Mouse (Mus musculus): Measurements from ENCODE around the gene Gfer. TPM values are rescaled to one million over a fixed set of nuclear protein-coding genes. Genes with fewer than 3 reads are reported as not detected.

The Gfer gene
- total RNA-seq (2021) = 10 to 100 TPM; 20.6 to 23.9 TPM
- long read RNA-seq, experiment 1, transcript Gfer-201 (3 exons, 1,776 nt) = major isoform, 17 of 30 reads
- long read RNA-seq, experiment 1, transcript Gfer-204 (4 exons, 1,177 nt) = minor isoform, 6 of 30 reads
- long read RNA-seq, experiment 1, partial matches to known transcripts = 1 of 30 reads
- long read RNA-seq, experiment 1, other reads (novel, unspliced or antisense) = 3 of 30 reads
- long read RNA-seq, experiment 2, transcript Gfer-204 (4 exons, 1,177 nt) = major isoform, 11 of 35 reads
- long read RNA-seq, experiment 2, transcript Gfer-201 (3 exons, 1,776 nt) = major isoform, 11 of 35 reads
- long read RNA-seq, experiment 2, partial matches to known transcripts = 5 of 35 reads
- long read RNA-seq, experiment 2, other reads (novel, unspliced or antisense) = 3 of 35 reads

DNA sequence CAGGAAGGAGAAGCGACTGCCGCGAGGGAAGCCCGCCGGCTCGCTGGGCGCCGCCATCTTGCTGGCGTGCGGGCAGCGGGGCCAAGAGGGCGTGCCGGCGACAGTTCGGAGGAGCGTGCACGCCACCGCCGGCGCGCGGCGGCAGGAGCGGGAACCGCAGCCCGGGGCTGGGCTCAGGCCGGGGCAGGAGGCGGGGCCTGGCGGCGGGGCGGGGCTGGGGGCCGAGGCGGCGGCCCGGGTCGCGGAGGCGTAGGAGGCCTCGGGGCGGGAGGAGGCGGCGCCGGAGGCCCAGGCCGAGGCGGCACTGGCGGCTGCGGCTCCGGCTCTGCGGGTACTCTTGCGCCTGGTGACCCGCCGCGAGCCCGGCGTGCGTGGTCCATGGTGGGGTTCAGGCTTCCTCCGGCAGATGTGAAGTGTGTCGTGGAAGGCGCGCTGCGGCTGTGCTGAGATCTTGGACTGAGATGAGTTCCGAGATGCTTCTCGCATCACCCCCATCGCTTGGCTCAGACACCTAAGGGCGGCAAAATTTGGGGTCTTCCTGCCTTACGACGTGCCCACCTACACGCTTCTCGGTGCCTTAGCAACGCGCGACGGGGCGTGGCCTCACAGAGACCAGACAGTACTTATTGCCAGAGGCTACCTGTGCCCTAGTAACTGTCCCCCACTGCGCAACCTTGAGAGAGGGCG, at the start of gene Gfer, which contains the start of gene Noxo1:
Gfer (minus strand) TSS at position 146 of the 687 bp plus-strand sequence.
Noxo1 (plus strand) TSS at position 224 of the 687 bp plus-strand sequence.
- DNase-seq (ENCODE audit: low spot score in 2 of 2) = peak; percentile 83 to 89

DNA sequence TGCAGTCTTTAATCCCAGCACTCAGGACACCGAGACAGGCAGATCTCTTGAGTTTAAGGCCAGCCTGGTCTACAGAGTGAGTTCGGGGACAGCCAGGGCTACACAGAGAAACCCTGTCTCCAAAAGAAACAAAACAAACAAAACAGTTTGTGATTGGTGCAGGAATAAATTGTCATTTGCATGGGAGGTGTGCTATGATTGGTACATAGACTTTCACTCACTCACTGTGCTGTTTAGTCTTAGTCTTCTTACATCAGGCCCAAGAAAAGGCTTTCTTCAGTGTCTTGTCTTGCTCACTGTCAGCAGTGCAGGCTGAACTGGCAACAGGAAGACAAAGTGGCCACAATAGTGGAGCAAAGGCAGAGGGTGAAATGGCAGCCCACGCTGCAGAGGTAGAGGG, 48.4 kb upstream of the Gfer start:
- DNase-seq (ENCODE audit: low spot score in 2 of 2) = no peak

DNA sequence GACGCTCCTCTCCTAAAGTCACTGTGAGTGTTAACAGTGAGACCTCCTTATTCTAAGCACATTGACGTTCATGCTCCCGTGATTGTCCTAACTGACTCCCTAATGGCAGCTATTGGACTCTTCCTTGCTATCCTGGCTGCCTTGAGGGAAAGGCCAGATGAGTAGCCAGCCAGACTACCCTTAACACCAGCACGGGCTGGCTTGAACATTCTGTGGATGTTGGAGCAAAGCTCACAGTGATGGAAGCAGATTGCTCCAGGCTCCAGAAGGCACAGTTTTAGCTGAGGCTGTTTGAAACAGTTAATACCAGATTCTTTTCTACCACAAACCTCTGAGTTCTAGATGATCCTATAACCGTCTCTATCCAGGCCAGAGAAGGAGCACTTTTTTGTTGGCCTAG, 47.9 kb upstream of the Gfer start:
- no peak for DNase-seq (ENCODE audit: low spot score in 2 of 2)

DNA sequence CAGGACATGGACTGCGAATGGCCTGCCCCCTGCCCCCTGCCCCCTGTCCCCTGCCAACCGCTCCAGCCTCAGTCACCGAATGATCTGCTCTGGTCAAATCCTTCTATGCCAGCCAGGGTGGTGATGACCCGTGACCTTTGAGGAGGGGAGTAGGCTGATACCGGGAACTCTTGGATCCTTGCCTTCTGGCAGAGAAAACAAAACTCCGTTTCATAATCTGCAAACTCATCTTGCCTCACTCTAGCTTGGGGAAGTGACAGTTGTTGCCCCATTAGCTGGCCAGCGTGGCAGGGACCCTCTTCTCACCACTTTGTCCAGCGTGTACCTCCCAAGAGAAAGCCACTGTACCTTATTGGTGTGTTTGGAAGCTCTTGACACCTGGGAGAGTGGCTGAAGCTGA, 46.4 kb upstream of the Gfer start:
- DNase-seq (ENCODE audit: low spot score in 2 of 2) = no peak

DNA sequence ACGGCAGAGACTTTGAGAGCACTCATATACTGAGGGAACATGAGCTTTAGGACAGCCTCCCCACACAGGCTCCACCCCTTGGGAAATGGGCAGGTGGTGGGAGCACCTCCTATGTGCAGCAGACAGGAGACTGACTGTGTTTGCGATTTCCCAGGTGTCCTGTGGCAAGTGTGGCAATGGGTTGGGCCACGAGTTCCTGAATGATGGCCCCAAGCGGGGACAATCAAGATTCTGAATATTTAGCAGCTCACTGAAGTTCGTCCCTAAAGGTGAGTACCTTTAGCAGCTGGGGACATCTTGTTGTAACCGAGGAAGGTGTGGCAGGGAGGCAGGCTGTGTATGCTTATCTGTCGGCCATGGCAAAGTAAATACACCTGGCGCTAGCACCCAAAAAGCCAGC, 44.0 kb upstream of the Gfer start:
- DNase-seq (ENCODE audit: low spot score in 2 of 2) = no peak

DNA sequence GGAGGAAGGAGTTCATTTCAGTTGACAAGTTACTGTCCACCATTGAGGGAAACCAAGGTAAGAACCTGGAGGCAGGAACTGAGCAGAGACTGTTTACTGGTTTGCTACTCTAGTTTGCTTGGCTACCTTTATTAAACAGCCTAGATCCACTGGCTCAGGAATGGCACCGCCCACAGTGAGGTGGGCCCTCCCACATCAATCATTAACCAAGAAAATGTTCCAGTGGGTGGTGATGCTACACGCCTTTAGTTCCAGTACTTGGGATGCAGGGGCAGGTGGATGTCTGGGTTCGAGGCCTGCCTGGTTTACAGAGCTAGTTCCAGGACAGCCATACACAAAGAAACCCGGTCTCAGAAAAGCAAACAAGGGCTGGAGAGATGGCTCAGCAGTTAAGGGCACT, 42.3 kb upstream of the Gfer start:
- DNase-seq (ENCODE audit: low spot score in 2 of 2) = no peak

DNA sequence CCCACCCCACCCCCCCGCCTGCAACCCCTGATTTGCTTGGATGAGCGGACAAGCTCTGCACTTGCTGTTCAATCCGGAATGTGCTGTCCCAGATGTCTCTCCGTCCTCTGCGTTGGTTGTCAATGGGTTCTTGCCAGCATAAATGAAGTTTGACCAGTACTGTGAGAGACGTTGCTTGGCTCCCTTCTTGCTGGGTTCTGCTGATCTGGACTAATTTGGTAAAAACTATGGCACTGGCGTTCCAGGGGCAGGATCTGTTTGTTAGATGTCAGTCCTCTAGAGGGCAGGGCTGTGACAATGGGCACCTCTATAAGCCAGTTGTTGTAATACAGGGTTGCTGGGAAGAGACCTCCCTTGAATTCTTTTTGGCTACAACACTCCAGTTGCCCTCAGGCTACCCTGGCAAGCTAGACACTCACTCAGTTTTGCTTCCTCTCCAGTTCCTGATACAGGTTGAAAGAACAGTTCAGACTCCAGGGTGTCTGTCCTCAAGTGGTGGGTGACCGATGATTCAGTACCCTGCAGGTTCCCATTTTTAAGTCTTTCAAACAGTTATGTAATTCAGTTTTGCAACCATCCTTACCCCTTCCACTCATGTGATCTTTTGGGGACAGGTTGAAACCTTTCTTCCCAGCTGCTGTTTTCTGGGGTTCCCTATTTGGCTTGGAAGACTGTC, 41.3 kb upstream of the Gfer start:
- no peak for DNase-seq (ENCODE audit: low spot score in 2 of 2)

DNA sequence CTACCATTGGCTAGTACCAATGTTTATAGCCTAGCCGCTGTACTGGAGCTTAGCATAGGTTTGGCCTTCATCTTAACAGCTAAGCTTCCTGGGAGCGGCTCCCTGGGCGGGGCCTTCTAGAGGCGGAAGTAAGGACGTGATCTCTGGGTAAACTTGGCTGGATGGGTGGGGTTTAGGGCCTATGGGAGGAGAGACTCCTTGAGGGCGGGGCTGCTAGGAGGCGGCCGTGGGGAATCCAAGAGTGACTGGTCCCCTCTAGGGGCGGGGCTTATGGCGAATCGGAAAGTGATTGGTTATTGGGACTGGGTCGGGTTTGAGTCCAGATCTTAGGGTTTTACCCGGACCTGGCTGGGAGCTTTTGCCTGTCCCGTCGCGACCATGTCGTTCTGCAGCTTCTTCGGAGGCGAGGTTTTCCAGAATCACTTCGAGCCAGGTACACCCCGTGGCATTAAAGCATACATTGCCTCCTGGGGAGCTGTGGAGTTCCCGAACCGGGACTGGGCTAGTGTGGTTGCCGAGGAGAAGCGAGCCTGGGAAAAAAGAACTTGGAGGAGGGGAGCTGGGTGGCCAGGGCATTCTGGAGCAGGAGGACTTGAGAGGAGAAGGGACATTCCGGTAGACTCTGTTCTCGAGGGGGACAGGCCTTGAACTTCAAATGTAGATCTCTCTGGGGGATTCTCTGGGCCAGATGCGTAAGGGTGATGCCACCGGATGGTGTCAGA, 40.5 kb upstream of the Gfer start, which contains the start of gene Msrb1:
Msrb1 (plus strand) TSS at position 313 of the 722 bp plus-strand sequence.
- DNase-seq (ENCODE audit: low spot score in 2 of 2) = peak; percentile 92

DNA sequence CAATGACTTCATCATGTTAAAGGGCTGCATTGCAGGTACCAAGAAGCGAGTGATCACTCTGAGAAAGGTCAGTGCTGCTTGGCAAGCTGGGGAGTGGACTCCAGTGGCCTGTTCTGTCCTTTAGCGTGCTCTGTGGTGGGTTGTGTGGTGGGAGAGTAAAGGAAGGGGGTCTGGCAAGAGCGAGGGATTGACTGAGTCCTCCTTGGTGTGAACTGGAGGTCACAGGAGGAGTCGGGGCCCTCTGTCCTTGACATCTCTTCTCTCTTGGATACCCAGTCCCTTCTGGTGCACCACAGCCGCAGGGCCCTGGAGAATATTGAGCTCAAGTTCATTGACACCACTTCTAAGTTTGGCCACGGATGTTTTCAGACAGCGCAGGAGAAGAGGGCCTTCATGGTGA, 39.5 kb upstream of the Gfer start:
- no peak for DNase-seq (ENCODE audit: low spot score in 2 of 2)

DNA sequence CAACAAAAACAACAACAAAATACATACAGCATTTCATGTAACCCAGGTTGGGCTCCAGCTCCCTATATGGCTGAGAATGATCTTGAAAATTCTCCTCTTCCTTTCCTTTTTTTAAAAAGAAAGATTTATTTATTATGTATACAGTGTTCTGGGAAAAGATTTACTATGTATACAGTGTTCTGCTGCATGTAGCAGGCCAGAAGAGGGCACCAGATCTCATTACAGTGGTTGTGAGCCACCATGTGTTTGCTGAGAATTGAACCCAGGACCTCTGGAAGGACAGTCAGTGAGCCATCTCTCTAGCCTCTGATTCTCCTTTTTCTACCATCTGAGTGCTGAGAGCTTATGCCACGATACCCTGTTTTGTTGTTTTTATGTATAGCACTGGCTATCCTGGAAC, 38.6 kb upstream of the Gfer start:
- DNase-seq (ENCODE audit: low spot score in 2 of 2) = no peak

DNA sequence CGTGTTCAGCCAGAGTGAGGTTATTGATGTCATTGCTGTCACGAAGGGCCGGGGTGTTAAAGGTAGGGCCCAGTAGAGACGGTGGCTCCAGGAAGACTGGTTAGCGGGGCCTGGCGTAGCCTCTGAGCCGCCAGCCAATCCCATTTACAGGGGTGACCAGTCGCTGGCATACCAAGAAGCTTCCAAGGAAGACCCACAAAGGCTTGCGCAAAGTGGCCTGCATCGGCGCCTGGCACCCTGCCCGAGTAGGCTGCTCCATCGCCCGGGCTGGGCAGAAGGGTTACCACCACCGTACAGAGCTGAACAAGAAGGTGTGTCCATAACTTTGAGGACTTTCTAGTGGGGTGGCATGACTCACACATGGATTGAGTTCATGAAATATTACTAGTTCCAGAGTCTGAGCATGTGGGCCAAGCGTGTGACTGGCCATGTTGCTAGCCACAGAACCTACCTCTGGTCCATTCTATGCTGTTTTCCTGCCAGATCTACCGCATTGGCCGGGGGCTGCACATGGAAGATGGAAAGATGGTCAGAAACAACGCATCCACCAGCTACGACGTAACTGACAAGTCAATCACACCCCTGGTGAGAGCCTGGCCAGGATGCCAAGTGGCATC, 37.6 kb upstream of the Gfer start:
- no peak for DNase-seq (ENCODE audit: low spot score in 2 of 2)

DNA sequence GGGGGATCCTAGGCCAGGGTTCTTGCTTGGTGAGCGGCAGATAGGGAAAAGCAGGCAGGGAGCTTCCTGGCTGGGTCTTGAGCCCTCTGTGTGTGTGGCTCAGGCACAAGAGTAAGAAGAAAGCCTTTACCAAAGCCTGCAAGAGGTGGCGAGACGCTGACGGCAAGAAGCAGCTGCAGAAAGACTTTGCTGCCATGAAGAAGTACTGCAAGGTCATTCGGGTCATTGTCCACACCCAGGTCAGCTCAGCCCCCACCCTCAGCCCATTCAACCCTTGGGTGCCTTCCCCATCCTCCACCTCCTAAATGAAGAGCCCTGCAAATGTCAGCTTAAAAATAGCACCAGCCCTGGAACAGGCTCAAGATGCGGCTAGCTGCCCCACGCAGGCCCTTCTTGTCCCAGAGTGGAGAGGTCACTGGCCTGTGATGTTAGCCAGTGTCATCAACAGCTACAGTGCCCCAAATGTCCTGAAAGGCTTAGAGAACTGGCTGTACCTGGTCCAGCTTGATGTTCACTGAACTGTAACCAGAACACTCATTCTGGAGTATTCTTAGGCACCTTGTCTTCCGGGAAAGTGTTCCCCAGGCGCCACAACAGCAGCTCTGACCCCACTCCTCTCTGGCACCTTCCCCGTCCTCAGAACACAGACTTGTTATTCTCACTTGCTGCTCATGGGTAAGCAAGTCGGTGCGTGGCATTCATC, 36.4 kb upstream of the Gfer start:
- DNase-seq (ENCODE audit: low spot score in 2 of 2) = no peak

DNA sequence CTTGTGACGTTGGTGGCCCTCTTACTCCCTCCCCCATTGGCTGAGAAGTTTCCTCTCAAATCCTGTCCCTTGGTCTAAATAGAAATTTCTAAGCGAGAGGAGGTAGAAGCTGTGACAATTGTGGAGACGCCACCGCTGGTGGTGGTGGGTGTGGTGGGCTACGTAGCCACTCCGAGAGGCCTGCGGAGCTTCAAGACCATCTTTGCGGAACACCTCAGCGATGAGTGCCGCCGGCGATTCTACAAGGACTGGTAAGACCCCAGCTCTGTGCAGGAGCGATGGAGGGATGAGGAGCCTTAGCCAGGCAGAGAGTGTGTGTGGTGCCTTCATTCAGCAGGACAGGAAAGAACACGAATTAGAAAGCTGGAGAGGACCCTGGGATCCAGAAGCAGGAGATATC, 34.8 kb upstream of the Gfer start:
- no peak for DNase-seq (ENCODE audit: low spot score in 2 of 2)

DNA sequence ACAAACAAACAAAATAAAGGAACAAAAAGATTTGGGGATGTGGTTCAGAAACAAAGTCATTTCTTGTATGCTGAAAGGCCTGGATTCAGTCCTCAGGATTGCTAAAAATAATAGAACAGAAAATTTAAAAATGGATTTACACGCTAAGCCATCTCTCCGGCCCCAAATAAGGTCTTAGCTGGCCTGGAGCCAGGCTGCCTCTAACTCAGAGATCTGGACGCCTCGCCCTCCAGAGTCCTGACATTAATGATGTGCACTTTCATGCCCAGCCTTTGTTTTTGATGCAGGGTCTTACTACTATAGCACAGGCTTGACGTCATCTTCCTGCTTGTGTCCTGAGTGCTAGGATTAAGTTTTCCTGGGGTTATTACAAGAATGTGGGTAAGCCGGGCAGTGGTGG, 33.1 kb upstream of the Gfer start:
- no peak for DNase-seq (ENCODE audit: low spot score in 2 of 2)

DNA sequence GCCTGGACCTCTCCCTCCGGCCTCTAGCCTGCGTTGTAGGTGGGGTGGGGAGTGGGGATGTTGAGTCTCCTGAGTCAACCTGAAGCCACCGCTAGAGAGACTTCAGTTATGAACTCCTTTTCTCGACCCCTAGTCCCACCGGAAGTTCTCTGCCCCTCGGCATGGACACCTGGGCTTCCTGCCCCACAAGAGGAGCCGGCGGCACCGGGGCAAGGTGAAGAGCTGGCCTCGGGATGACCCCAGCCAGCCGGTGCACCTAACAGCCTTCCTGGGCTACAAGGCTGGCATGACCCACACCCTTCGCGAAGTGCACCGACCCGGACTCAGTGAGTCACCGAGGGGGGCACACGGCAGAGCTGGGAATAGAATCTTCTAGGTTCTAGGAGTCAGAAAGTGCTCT, 32.2 kb upstream of the Gfer start:
- DNase-seq (ENCODE audit: low spot score in 2 of 2) = no peak

DNA sequence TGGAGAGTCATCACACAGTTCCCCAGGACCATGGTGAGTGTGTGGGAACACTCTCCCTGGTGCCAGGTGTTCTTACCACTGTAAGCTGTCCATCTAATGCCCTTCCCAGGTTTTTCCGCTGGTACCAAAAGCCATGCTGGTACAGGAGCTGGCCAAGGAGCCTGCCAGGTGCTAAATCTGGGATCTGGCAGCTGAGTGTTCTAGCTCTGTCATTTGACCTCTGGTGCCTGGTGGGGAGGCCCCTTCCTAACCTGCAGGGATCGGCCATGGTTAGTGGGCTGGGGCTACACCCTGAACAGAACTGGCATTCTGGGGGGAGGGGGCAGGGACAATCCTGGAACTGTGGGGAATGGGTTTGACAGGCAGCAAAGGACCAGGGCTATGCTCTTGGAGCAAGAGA, 31.7 kb upstream of the Gfer start, which contains the start of gene Rpl3l:
Rpl3l (plus strand) TSS at position 203 of the 400 bp plus-strand sequence.
- no peak for DNase-seq (ENCODE audit: low spot score in 2 of 2)

DNA sequence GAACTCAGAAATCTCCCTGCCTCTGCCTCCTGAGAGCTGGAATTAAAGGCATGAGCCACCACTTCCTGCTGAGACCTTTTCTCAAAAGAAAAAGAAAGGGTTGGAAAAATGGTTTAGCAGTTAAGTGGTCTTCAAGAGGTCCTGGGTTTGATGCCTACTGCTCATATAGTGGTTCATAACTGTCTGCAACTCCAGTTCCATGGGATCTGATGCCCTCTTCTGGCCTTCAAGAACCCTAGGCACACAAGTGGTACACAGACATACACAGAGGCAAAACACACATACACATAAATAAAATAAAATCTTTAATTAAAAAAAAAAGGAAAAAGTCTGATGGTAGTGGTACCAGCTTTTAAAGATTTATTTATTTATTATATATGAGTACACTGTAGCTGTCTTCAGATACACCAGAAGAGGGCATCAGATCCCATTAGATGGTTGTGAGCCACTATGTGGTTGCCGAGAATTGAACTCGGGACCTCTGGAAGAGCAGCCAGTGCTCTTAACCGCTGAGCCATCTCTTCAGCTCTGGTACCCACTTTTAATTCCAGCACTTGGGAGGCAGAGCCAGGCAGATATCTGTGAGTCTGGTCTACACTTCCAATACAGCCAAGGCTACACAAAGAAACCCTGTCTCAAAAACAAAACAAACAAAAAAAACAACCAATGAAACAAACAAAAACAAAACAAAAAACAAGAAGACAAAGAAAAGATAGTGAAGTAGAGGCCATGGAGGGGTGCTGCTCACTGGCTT, 29.9 kb upstream of the Gfer start:
- DNase-seq (ENCODE audit: low spot score in 2 of 2) = no peak

DNA sequence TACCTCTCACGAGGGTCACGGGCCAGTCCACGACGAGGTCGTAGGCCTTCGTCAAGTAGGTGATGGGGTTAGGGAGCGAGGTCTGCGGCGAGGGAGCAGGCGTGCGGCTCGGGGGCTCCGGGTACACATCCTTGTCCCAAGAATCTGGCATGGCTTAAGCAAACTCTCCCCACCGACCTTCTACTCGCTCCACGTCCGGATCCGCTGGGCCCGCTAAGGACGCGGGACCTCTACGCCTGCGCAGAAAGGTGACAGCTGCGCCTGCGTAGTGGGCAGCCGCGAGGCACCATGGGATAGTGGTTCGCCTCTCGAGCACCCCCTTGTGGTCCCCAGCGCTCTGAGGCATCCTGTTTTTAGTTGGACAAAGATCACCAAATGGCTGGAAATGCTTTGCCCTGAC, 28.2 kb upstream of the Gfer start, which contains the start of gene Ndufb10:
Ndufb10 (minus strand) TSS at position 295 of the 400 bp plus-strand sequence.
- DNase-seq (ENCODE audit: low spot score in 2 of 2) = peak; percentile 95 to 97

DNA sequence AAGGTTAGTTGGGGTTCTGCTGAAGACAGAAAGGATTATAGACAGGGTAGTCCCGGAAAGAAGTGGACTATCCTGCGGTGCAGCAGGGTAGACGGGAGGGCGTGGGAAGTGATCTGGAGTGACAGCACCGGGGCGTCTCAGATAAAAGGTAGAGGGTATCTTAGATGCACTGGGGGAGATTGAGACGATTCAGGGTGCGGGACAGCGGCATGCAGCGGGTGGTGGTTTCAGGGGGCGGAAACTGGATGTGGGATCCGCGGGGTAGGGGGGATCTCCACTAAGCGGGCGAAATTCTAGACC, 27.9 kb upstream of the Gfer start:
- no peak for DNase-seq (ENCODE audit: low spot score in 2 of 2)
